Mouse (Mus musculus): ENCODE results near the gene Tmem86a. TPM values are rescaled to one million over a fixed set of nuclear protein-coding genes. Genes with fewer than 3 reads are reported as not detected.

Tmem86a gene
- total RNA-seq, 2 experiments from 2014 or later: 35.2 to 42.8 TPM

GRCm38 (mm10) chr7:47073536-47074521 is 23.4 kb downstream of the Tmem86a start:
- no peak for DNase-seq (ENCODE audit: low spot score in 2 of 2)

GRCm38 (mm10) chr7:47076193-47076592 is 25.8 kb downstream of the Tmem86a start:
- DNase-seq (ENCODE audit: low spot score in 2 of 2): no peak

- DNase-seq (ENCODE audit: low spot score in 2 of 2): no peak
These were observed 26.3 kb downstream of the Tmem86a start for GRCm38 (mm10) chr7:47076729-47077128.

GRCm38 (mm10) chr7:47077451-47077850 is 27.1 kb downstream of the Tmem86a start:
- DNase-seq (ENCODE audit: low spot score in 2 of 2): no peak

GRCm38 (mm10) chr7:47080868-47081267 is 30.5 kb downstream of the Tmem86a start:
- no peak for DNase-seq (ENCODE audit: low spot score in 2 of 2)

GRCm38 (mm10) chr7:47081277-47081676 is 30.9 kb downstream of the Tmem86a start:
- DNase-seq (ENCODE audit: low spot score in 2 of 2): peak; percentile 38 to 63

- DNase-seq (ENCODE audit: low spot score in 2 of 2): no peak
These were observed 34.7 kb downstream of the Tmem86a start for GRCm38 (mm10) chr7:47085075-47085474.

- DNase-seq (ENCODE audit: low spot score in 2 of 2): no peak
These were observed 43.5 kb downstream of the Tmem86a start for GRCm38 (mm10) chr7:47093935-47094334.

- no peak for DNase-seq (ENCODE audit: low spot score in 2 of 2)
These were observed 44.6 kb downstream of the Tmem86a start for GRCm38 (mm10) chr7:47094969-47095368.

GRCm38 (mm10) chr7:47098044-47098443 is 47.6 kb downstream of the Tmem86a start:
- DNase-seq (ENCODE audit: low spot score in 2 of 2): no peak

GRCm38 (mm10) chr7:47099306-47099705 is 48.9 kb downstream of the Tmem86a start:
- DNase-seq (ENCODE audit: low spot score in 2 of 2): no peak

GRCm38 (mm10) chr7:47100615-47101014 is 50.2 kb downstream of the Tmem86a start:
- DNase-seq (ENCODE audit: low spot score in 2 of 2): no peak

GRCm38 (mm10) chr7:47102970-47103369 is 52.6 kb downstream of the Tmem86a start:
- no peak for DNase-seq (ENCODE audit: low spot score in 2 of 2)

GRCm38 (mm10) chr7:47103671-47104414 is 53.4 kb downstream of the Tmem86a start:
- DNase-seq (ENCODE audit: low spot score in 2 of 2): no peak

Small RNA genes lying within 50 kb of the gene (microRNA-seq; reads per million reads assigned to microRNA genes)
- not detected for gene Mir7056

Other genes starting within 250 kb of the Tmem86a start
- gene Ldha, start 209.1 kb upstream of the Tmem86a start, total RNA-seq (2021): 100 to 1,000 TPM; 280 to 348 TPM
- not detected for gene Ldhc, start 189.4 kb upstream of the Tmem86a start, total RNA-seq (2021)
- 10 to 100 TPM; 85.1 to 86.3 TPM for gene Tsg101, start 130.6 kb upstream of the Tmem86a start, total RNA-seq (2021)
- 10 to 100 TPM; 22.9 to 23.6 TPM for gene Uevld, start 92.1 kb upstream of the Tmem86a start, total RNA-seq (2021)
- gene Gm9999, start 67.0 kb upstream of the Tmem86a start, total RNA-seq (2021): not detected
- gene Spty2d1, start 42.2 kb upstream of the Tmem86a start, total RNA-seq (2021): 10 to 100 TPM; 16.6 to 18.2 TPM
- gene Ptpn5, start 83.1 kb downstream of the Tmem86a start, total RNA-seq (2021): 1 to 10 TPM; 2.0 to 2.1 TPM
- gene Mrgpra6, start 154.3 kb downstream of the Tmem86a start, total RNA-seq (2021): not detected
- gene Mrgpra9, start 202.2 kb downstream of the Tmem86a start, total RNA-seq (2021): not detected